Mouse (Mus musculus): ENCODE data around the gene Grap. TPM values are rescaled to one million over a fixed set of nuclear protein-coding genes. Genes with fewer than 3 reads are reported as not detected.

Grap gene
- polyA plus RNA-seq, 1 experiment from 2014 or later: 5.9 TPM

GRCm38 (mm10) chr11:61657432-61657831, 4.4 kb downstream of the Grap start:
- no peak overlapping the region for H3K4me3 ChIP-seq (ENCODE audit: low read depth, low read length)
- ATAC-seq (replicated peaks; ENCODE audit: low FRiP score) (no peak), DNase-seq (ENCODE audit: low spot score) (no peak)
- H3K4me2 ChIP-seq (ENCODE audit: low read depth, low read length, severe bottlenecking): no peak overlapping the region
- H3K9me3 ChIP-seq (ENCODE audit: control insufficient read depth, low read length): no peaks in the 10 kb centered on the region
- 78% methylated on average over 2 of the region's 2 CpGs for WGBS
- no peaks in the 10 kb centered on the region for H3K27me3 ChIP-seq (ENCODE audit: control insufficient read depth, insufficient read depth, low read length)
- no peaks in the 10 kb centered on the region for H3K4me1 ChIP-seq (replicated peaks; ENCODE audit: control insufficient read depth, insufficient read depth, low read length)
- H3K9ac ChIP-seq (ENCODE audit: low read length): no peak overlapping the region
- no peak overlapping the region for H3K27ac ChIP-seq (ENCODE audit: low read depth, low read length)
- H3K36me3 ChIP-seq (ENCODE audit: control insufficient read depth, insufficient read depth, low read length): no peaks in the 10 kb centered on the region

- 87% methylated on average over 3 of the region's 3 CpGs for WGBS
- no peak overlapping the region for H3K4me2 ChIP-seq (ENCODE audit: low read depth, low read length, severe bottlenecking)
- no peak for DNase-seq (ENCODE audit: low spot score)
- H3K27me3 ChIP-seq (ENCODE audit: control insufficient read depth, insufficient read depth, low read length): no peaks in the 10 kb centered on the region
- H3K4me1 ChIP-seq (replicated peaks; ENCODE audit: control insufficient read depth, insufficient read depth, low read length): no peaks in the 10 kb centered on the region
- no peak overlapping the region for H3K9ac ChIP-seq (ENCODE audit: low read length)
- H3K27ac ChIP-seq (ENCODE audit: low read depth, low read length): no peak overlapping the region
- no peaks in the 10 kb centered on the region for H3K36me3 ChIP-seq (ENCODE audit: control insufficient read depth, insufficient read depth, low read length)
- no peaks in the 10 kb centered on the region for H3K9me3 ChIP-seq (ENCODE audit: control insufficient read depth, low read length)
- H3K4me3 ChIP-seq (ENCODE audit: low read depth, low read length): no peak overlapping the region
- ATAC-seq (replicated peaks; ENCODE audit: low FRiP score): no peak
Measured at GRCm38 (mm10) chr11:61658360-61658922, 5.4 kb downstream of the Grap start.

GRCm38 (mm10) chr11:61659011-61659858, 6.2 kb downstream of the Grap start:
- Histone ChIP-seq H3K27ac (ENCODE audit: low read depth, low read length) (no peak overlapping the region), H3K4me1 (replicated peaks; ENCODE audit: control insufficient read depth, insufficient read depth, low read length) (no peaks in the 10 kb centered on the region), H3K9ac (ENCODE audit: low read length) (no peak overlapping the region), H3K9me3 (ENCODE audit: control insufficient read depth, low read length) (no peaks in the 10 kb centered on the region), H3K36me3 (ENCODE audit: control insufficient read depth, insufficient read depth, low read length) (no peaks in the 10 kb centered on the region), H3K4me3 (ENCODE audit: low read depth, low read length) (no peak overlapping the region), H3K4me2 (ENCODE audit: low read depth, low read length, severe bottlenecking) (no peak overlapping the region), H3K27me3 (ENCODE audit: control insufficient read depth, insufficient read depth, low read length) (no peaks in the 10 kb centered on the region)
- ATAC-seq (replicated peaks; ENCODE audit: low FRiP score) (no peak), DNase-seq (ENCODE audit: low spot score) (no peak)
- WGBS: 80% methylated on average over 4 of the region's 4 CpGs

- no peak overlapping the region for H3K4me3 ChIP-seq (ENCODE audit: low read depth, low read length)
- ATAC-seq (replicated peaks; ENCODE audit: low FRiP score): no peak
- H3K9me3 ChIP-seq (ENCODE audit: control insufficient read depth, low read length): no peaks in the 10 kb centered on the region
- no peak overlapping the region for H3K9ac ChIP-seq (ENCODE audit: low read length)
- WGBS: 90% methylated on average over 8 of the region's 8 CpGs
- H3K4me2 ChIP-seq (ENCODE audit: low read depth, low read length, severe bottlenecking): no peak overlapping the region
- H3K27me3 ChIP-seq (ENCODE audit: control insufficient read depth, insufficient read depth, low read length): no peaks in the 10 kb centered on the region
- no peak overlapping the region for H3K27ac ChIP-seq (ENCODE audit: low read depth, low read length)
- no peak for DNase-seq (ENCODE audit: low spot score)
- no peaks in the 10 kb centered on the region for H3K36me3 ChIP-seq (ENCODE audit: control insufficient read depth, insufficient read depth, low read length)
- no peaks in the 10 kb centered on the region for H3K4me1 ChIP-seq (replicated peaks; ENCODE audit: control insufficient read depth, insufficient read depth, low read length)
Measured at GRCm38 (mm10) chr11:61660001-61660400, 6.9 kb downstream of the Grap start.

- Histone ChIP-seq H3K36me3 (ENCODE audit: control insufficient read depth, insufficient read depth, low read length) (no peaks in the 10 kb centered on the region), H3K4me1 (replicated peaks; ENCODE audit: control insufficient read depth, insufficient read depth, low read length) (no peaks in the 10 kb centered on the region), H3K27ac (ENCODE audit: low read depth, low read length) (no peak overlapping the region), H3K4me2 (ENCODE audit: low read depth, low read length, severe bottlenecking) (no peak overlapping the region), H3K4me3 (ENCODE audit: low read depth, low read length) (no peak overlapping the region), H3K9me3 (ENCODE audit: control insufficient read depth, low read length) (no peaks in the 10 kb centered on the region), H3K27me3 (ENCODE audit: control insufficient read depth, insufficient read depth, low read length) (no peaks in the 10 kb centered on the region), H3K9ac (ENCODE audit: low read length) (no peak overlapping the region)
- 71% methylated on average over 7 of the region's 7 CpGs for WGBS
- DNase-seq (ENCODE audit: low spot score) (no peak), ATAC-seq (replicated peaks; ENCODE audit: low FRiP score) (no peak)
Measured at GRCm38 (mm10) chr11:61660806-61661392, 7.8 kb downstream of the Grap start.

- Histone ChIP-seq H3K36me3 (ENCODE audit: control insufficient read depth, insufficient read depth, low read length) (no peaks in the 10 kb centered on the region), H3K9ac (ENCODE audit: low read length) (no peak overlapping the region), H3K27me3 (ENCODE audit: control insufficient read depth, insufficient read depth, low read length) (no peaks in the 10 kb centered on the region), H3K4me3 (ENCODE audit: low read depth, low read length) (no peak overlapping the region), H3K9me3 (ENCODE audit: control insufficient read depth, low read length) (no peaks in the 10 kb centered on the region), H3K27ac (ENCODE audit: low read depth, low read length) (no peak overlapping the region), H3K4me1 (replicated peaks; ENCODE audit: control insufficient read depth, insufficient read depth, low read length) (no peaks in the 10 kb centered on the region), H3K4me2 (ENCODE audit: low read depth, low read length, severe bottlenecking) (no peak overlapping the region)
- DNase-seq (ENCODE audit: low spot score): no peak
- no peak for ATAC-seq (replicated peaks; ENCODE audit: low FRiP score)
- WGBS: 95% methylated on average over 5 of the region's 5 CpGs
Measured at GRCm38 (mm10) chr11:61662189-61662588, 9.1 kb downstream of the Grap start.

GRCm38 (mm10) chr11:61665401-61665800, 12.3 kb downstream of the Grap start:
- Histone ChIP-seq H3K4me2 (ENCODE audit: low read depth, low read length, severe bottlenecking) (no peak overlapping the region), H3K4me1 (replicated peaks; ENCODE audit: control insufficient read depth, insufficient read depth, low read length) (no peaks in the 10 kb centered on the region), H3K4me3 (ENCODE audit: low read depth, low read length) (no peak overlapping the region), H3K9ac (ENCODE audit: low read length) (no peak overlapping the region), H3K9me3 (ENCODE audit: control insufficient read depth, low read length) (no peaks in the 10 kb centered on the region), H3K27me3 (ENCODE audit: control insufficient read depth, insufficient read depth, low read length) (no peaks in the 10 kb centered on the region), H3K27ac (ENCODE audit: low read depth, low read length) (no peak overlapping the region), H3K36me3 (ENCODE audit: control insufficient read depth, insufficient read depth, low read length) (no peaks in the 10 kb centered on the region)
- WGBS: 83% methylated on average over 4 of the region's 4 CpGs
- DNase-seq (ENCODE audit: low spot score): no peak
- no peak for ATAC-seq (replicated peaks; ENCODE audit: low FRiP score)

- Histone ChIP-seq H3K9me3 (ENCODE audit: control insufficient read depth, low read length) (no peaks in the 10 kb centered on the region), H3K27ac (ENCODE audit: low read depth, low read length) (no peak overlapping the region), H3K27me3 (ENCODE audit: control insufficient read depth, insufficient read depth, low read length) (no peaks in the 10 kb centered on the region), H3K4me1 (replicated peaks; ENCODE audit: control insufficient read depth, insufficient read depth, low read length) (no peaks in the 10 kb centered on the region), H3K36me3 (ENCODE audit: control insufficient read depth, insufficient read depth, low read length) (no peaks in the 10 kb centered on the region), H3K4me2 (ENCODE audit: low read depth, low read length, severe bottlenecking) (no peak overlapping the region), H3K9ac (ENCODE audit: low read length) (no peak overlapping the region), H3K4me3 (ENCODE audit: low read depth, low read length) (no peak overlapping the region)
- DNase-seq (ENCODE audit: low spot score) (peak; percentile 64), ATAC-seq (replicated peaks; ENCODE audit: low FRiP score) (no peak)
- WGBS: 53% methylated on average over 7 of the region's 7 CpGs
Measured at GRCm38 (mm10) chr11:61665991-61666799, 13.1 kb downstream of the Grap start.
